Mouse (Mus musculus) ovary, adult 10 weeks (tissue): ENCODE data around the gene Ikbkg. TPM values are rescaled to one million over a fixed set of nuclear protein-coding genes. Genes with fewer than 3 reads are reported as not detected.

Experiments used
- polyA plus RNA-seq: library from polyadenylated mRNA; stranded (reverse); fragments of 350-450 nt; fragmentation: Illumina TruSeq; extraction: RNeasy Lipid Tissue Mini Kit (QIAGEN cat#74804); gene quantifications from one replicate; pipeline ENCODE4 v1.2.3, GENCODE M21; 2014

Ikbkg gene
- polyA plus RNA-seq: 40.7 TPM

DNA sequence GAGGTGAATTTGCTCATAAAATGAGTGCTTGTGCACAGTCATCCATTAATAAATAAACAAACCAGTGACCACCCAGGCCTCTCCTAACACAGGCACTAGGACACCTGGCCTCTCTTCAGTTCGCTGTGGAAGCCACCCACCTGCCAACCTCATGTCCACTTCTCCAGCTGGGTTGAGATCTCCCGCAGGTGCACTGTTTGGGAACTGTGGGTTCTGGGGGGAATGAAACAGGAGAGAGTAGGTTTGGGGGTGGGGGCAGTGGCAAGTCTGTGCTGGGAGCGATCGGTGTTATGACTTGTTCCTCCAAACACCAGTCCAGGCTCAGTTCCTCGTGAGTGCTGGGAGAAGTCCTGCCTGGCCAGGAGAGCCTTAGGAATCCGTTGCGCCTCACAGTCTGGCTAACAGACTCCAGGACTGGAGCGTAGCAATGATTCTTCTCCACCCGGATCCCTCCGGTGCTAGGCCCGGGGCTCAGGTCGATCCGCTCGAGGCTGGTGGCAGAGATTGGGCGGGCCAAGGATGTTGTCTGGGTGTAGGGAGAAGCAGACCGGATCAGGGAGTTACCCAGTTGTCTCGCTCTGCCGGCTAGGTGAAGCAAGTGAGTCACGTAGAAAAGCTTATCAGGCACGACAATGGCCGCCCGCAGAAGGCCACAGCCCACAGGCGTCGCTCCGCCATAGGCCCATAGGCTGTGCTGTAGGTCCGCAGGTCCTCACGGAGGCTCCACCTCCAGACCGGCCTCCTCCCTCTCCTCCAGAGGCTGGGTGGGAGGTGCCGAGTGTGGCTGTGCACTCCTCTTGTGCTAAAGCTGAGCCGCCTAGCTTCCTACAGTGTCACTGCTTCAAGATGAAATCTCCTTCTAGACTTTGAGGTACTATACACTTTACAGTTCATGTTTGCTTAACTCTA, at the start of gene Ikbkg, which contains the start of gene Fam3a:
TSS of gene Ikbkg (plus strand) at position 756 of the 909 bp plus-strand sequence.
TSS of gene Fam3a (minus strand) at position 738 of the 909 bp plus-strand sequence.

GRCm38 (mm10) chrX:74353467-74353770, 39.7 kb upstream of the Ikbkg start, which contains the start of gene Lage3:
Lage3 (minus strand) TSS chrX:74353618.

GRCm38 (mm10) chrX:74372888-74373549, 20.1 kb upstream of the Ikbkg start, which contains the start of the genes Ubl4a and Slc10a3:
Ubl4a (minus strand) TSS chrX:74373218.
Slc10a3 (minus strand) TSS chrX:74373349.

GRCm38 (mm10) chrX:74428826-74429276, 35.8 kb downstream of the Ikbkg start, which contains the start of gene G6pdx:
G6pdx (minus strand) TSS chrX:74429194.

DNA sequence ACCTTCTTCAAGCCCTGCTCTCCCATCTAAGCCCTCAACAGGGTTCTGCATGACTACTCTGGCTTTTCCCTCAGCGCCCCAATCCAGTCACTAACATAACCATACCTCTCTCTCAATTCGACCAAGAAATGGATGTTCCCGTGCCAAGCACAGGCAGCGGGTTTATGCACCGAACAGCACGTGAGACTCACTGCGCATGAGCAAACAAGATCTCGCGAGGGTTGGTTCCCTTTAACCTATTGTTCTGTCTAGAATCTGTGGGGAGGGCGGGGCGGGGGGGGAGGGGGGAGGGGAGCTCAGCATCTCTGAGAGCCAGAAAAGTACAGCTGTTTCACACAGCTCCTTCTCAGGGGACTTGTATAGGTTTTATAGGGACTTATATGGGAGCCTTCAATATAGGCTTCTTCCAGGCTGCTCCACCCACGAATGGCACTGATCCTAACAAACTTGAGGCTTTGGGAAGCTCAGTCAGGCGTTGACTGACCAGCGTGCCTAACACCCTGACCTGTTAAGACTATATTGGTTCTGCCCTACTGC, 88.3 kb downstream of the Ikbkg start, which contains the start of gene Gm6880:
TSS of gene Gm6880 (minus strand) at position 51 of the 537 bp plus-strand sequence.

Other genes with a start within 250 kb of the Ikbkg start
- gene Tex28, start 225.5 kb upstream of the Ikbkg start, polyA plus RNA-seq: not detected
- gene Tktl1, start 216.0 kb upstream of the Ikbkg start, polyA plus RNA-seq: 0.17 TPM
- gene Flna, start 143.5 kb upstream of the Ikbkg start, polyA plus RNA-seq: 89.3 TPM
- gene Emd, start 138.6 kb upstream of the Ikbkg start, polyA plus RNA-seq: 140 TPM
- 1,805 TPM for gene Rpl10, start 122.5 kb upstream of the Ikbkg start, polyA plus RNA-seq
- gene Taz, start 111.4 kb upstream of the Ikbkg start, polyA plus RNA-seq: 21.2 TPM
- 14.7 TPM for gene Dnase1l1, start 111.0 kb upstream of the Ikbkg start, polyA plus RNA-seq
- 172 TPM for gene Atp6ap1, start 96.2 kb upstream of the Ikbkg start, polyA plus RNA-seq
- 102 TPM for gene Gdi1, start 88.3 kb upstream of the Ikbkg start, polyA plus RNA-seq
- gene Fam50a, start 80.3 kb upstream of the Ikbkg start, polyA plus RNA-seq: 17.0 TPM
- 1.8 TPM for gene Plxna3, start 64.2 kb upstream of the Ikbkg start, polyA plus RNA-seq
- gene Lage3, start 39.7 kb upstream of the Ikbkg start, polyA plus RNA-seq: 13.9 TPM
- gene Ubl4a, start 20.1 kb upstream of the Ikbkg start, polyA plus RNA-seq: 44.0 TPM
- gene Slc10a3, start 19.9 kb upstream of the Ikbkg start, polyA plus RNA-seq: 11.3 TPM
- gene Fam3a, start within 50 bp of the Ikbkg start, polyA plus RNA-seq: 9.9 TPM
- gene G6pdx, start 35.9 kb downstream of the Ikbkg start, polyA plus RNA-seq: 19.3 TPM
- not detected for gene Gm6880, start 88.1 kb downstream of the Ikbkg start, polyA plus RNA-seq
- not detected for gene Olfr1326-ps1, start 181.6 kb downstream of the Ikbkg start, polyA plus RNA-seq
- not detected for gene Olfr1325, start 199.4 kb downstream of the Ikbkg start, polyA plus RNA-seq